Mouse (Mus musculus): ENCODE measurements around the gene Sirpa.

GRCm38 (mm10) chr2:129581826-129582225 is 10.8 kb upstream of the Sirpa start:
- TF ChIP-seq POLR2A (IDR thresholded peaks at IDR 0.05; ENCODE audit: control insufficient read depth, low read depth, low read length), result no peak
- no peak for TF ChIP-seq CTCF (IDR thresholded peaks at IDR 0.05; ENCODE audit: control insufficient read depth, insufficient read depth, insufficient replicate concordance, low read depth, low read length)
